Mouse (Mus musculus) thymus, adult 18-20 months (tissue): ENCODE data around the gene Svep1.

Source experiments
- DNase-seq, 2 experiments: peaks; one replicate each; pipeline ENCODE4 v3.0.0; 2022; ENCODE audit warnings: mixed read lengths in 2 of 2

The Svep1 gene

GRCm38 (mm10) chr4:58077950-58078349 lies 128.7 kb downstream of the Svep1 start:
- DNase-seq: no peak

- DNase-seq: no peak
Measured at GRCm38 (mm10) chr4:58077536-58077935, 129.1 kb downstream of the Svep1 start.

GRCm38 (mm10) chr4:58072888-58073287 lies 133.8 kb downstream of the Svep1 start:
- no peak for DNase-seq

- no peak for DNase-seq
Measured at GRCm38 (mm10) chr4:58068886-58069285, 137.8 kb downstream of the Svep1 start.

GRCm38 (mm10) chr4:58064721-58065120 lies 141.9 kb downstream of the Svep1 start:
- no peak for DNase-seq

GRCm38 (mm10) chr4:58062933-58063332 lies 143.7 kb downstream of the Svep1 start:
- DNase-seq: no peak

GRCm38 (mm10) chr4:58055653-58056052 lies 151.0 kb downstream of the Svep1 start:
- DNase-seq: no peak

- no peak for DNase-seq
Measured at GRCm38 (mm10) chr4:58054441-58054840, 152.2 kb downstream of the Svep1 start.

GRCm38 (mm10) chr4:58050746-58051145 lies 155.9 kb downstream of the Svep1 start:
- no peak for DNase-seq

- no peak for DNase-seq
Measured at GRCm38 (mm10) chr4:58050276-58050675, 156.4 kb downstream of the Svep1 start.

GRCm38 (mm10) chr4:58044833-58045232 lies 161.8 kb downstream of the Svep1 start:
- DNase-seq: no peak

GRCm38 (mm10) chr4:58044356-58044755 lies 162.3 kb downstream of the Svep1 start:
- DNase-seq: no peak

- no peak for DNase-seq
Measured at GRCm38 (mm10) chr4:58040093-58040492, 166.6 kb downstream of the Svep1 start.

- DNase-seq: no peak
Measured at GRCm38 (mm10) chr4:58037096-58037705, 169.5 kb downstream of the Svep1 start.

GRCm38 (mm10) chr4:58034663-58035062 lies 172.0 kb downstream of the Svep1 start:
- DNase-seq: no peak

GRCm38 (mm10) chr4:58032714-58033113 lies 173.9 kb downstream of the Svep1 start:
- no peak for DNase-seq

GRCm38 (mm10) chr4:58009024-58009423 lies 197.6 kb downstream of the Svep1 start, which contains the start of gene Txndc8:
Gene Txndc8 (minus strand): TSS chr4:58009124.
- no peak for DNase-seq

GRCm38 (mm10) chr4:58003501-58003900 lies 203.2 kb downstream of the Svep1 start:
- no peak for DNase-seq
